Mouse (Mus musculus) bone marrow macrophage, adult 2 months (primary cell): ENCODE results near the gene Rnft1. TPM values are rescaled to one million over a fixed set of nuclear protein-coding genes. Genes with fewer than 3 reads are reported as not detected.
"Not testable (repeated sequence)": the region's sequence is repeated elsewhere in the genome, so short reads cannot be mapped to it uniquely, and the experiment has no call there.

Experiments
- H3K27ac ChIP-seq: 2 replicates; pipeline ENCODE4 v1.5.1; 2012; ENCODE audit warnings: low read depth, low read length; ENCODE audit not compliant: insufficient read depth
- H3K4me1 ChIP-seq: 2 replicates; pipeline ENCODE4 v1.6.1; 2012; ENCODE audit warnings: low read length; ENCODE audit not compliant: control insufficient read depth, insufficient read depth
- H3K4me3 ChIP-seq: 2 replicates; pipeline ENCODE4 v1.5.1; 2012; ENCODE audit warnings: mild to moderate bottlenecking, low read length, moderate library complexity; ENCODE audit not compliant: insufficient read depth
- CTCF ChIP-seq: IDR thresholded peaks from 2 replicates; pipeline ENCODE4 v1.5.1; 2012; ENCODE audit warnings: low read depth, mild to moderate bottlenecking, low read length, moderate library complexity
- POLR2A ChIP-seq: IDR thresholded peaks from 2 replicates; pipeline ENCODE4 v1.6.1; 2012; ENCODE audit warnings: mild to moderate bottlenecking, low read depth, low read length, borderline replicate concordance
- polyA plus RNA-seq: library from polyadenylated mRNA; stranded (reverse); fragments of >200 nt; gene quantifications from 2 replicates; pipeline ENCODE4 v1.2.4, GENCODE M21; 2012; ENCODE audit not compliant: missing spikeins, insufficient read depth, insufficient read length

The Rnft1 gene
- polyA plus RNA-seq, 1 experiment, result 45.3 TPM

- H3K27ac ChIP-seq, result no peak overlapping the region
- no peak overlapping the region for H3K4me3 ChIP-seq
- TF ChIP-seq CTCF (no peak), POLR2A (no peak)
- H3K4me1 ChIP-seq, result no peaks in the 10 kb centered on the region
These were observed 32.2 kb downstream of the Rnft1 start for GRCm38 (mm10) chr11:86516620-86517019.

GRCm38 (mm10) chr11:86517229-86517628 lies 32.8 kb downstream of the Rnft1 start:
- Histone ChIP-seq H3K4me1 (no peaks in the 10 kb centered on the region), H3K27ac (no peak overlapping the region), H3K4me3 (no peak overlapping the region)
- TF ChIP-seq POLR2A (no peak), CTCF (no peak)

GRCm38 (mm10) chr11:86519751-86520150 lies 35.3 kb downstream of the Rnft1 start:
- Histone ChIP-seq H3K4me1 (no peaks in the 10 kb centered on the region), H3K27ac (no peak overlapping the region), H3K4me3 (no peak overlapping the region)
- TF ChIP-seq POLR2A (no peak), CTCF (no peak)

- Histone ChIP-seq H3K27ac (no peak overlapping the region), H3K4me3 (no peak overlapping the region), H3K4me1 (no peaks in the 10 kb centered on the region)
- TF ChIP-seq POLR2A (no peak), CTCF (no peak)
These were observed 43.1 kb downstream of the Rnft1 start for GRCm38 (mm10) chr11:86527528-86527927.

GRCm38 (mm10) chr11:86532834-86533233 lies 48.4 kb downstream of the Rnft1 start:
- Histone ChIP-seq H3K4me1 (peaks cover 8% of the 10 kb centered on the region; the same call in 1 of the 2 replicates), H3K4me3 (no peak overlapping the region), H3K27ac (no peak overlapping the region)
- TF ChIP-seq CTCF (no peak), POLR2A (no peak)

- H3K4me1 ChIP-seq, H3K27ac ChIP-seq, H3K4me3 ChIP-seq: not testable (repeated sequence)
These were observed 48.8 kb downstream of the Rnft1 start for GRCm38 (mm10) chr11:86533302-86533701.

- TF ChIP-seq POLR2A (no peak), CTCF (no peak)
- Histone ChIP-seq H3K4me3 (no peak overlapping the region), H3K4me1 (peaks cover 10% of the 10 kb centered on the region)
These were observed 49.9 kb downstream of the Rnft1 start for GRCm38 (mm10) chr11:86534201-86534910.

GRCm38 (mm10) chr11:86538786-86539185 lies 54.3 kb downstream of the Rnft1 start:
- H3K4me3 ChIP-seq, result no peak overlapping the region
- H3K27ac ChIP-seq, result no peak overlapping the region
- TF ChIP-seq POLR2A, result no peak
- no peak for TF ChIP-seq CTCF
- peaks cover 33% of the 10 kb centered on the region for H3K4me1 ChIP-seq

More at GRCm38 (mm10) chr11:86534201-86534910, 49.9 kb downstream of the Rnft1 start:
- no peak overlapping the region for H3K27ac ChIP-seq

GRCm38 (mm10) chr11:86539716-86540475 lies 55.4 kb downstream of the Rnft1 start:
- no peak overlapping the region for H3K27ac ChIP-seq

GRCm38 (mm10) chr11:86540476-86540845 lies 56.0 kb downstream of the Rnft1 start:
- Histone ChIP-seq H3K27ac (no peak overlapping the region), H3K4me1 (peaks cover 28% of the 10 kb centered on the region), H3K4me3 (no peak overlapping the region)
- TF ChIP-seq POLR2A, result no peak
- TF ChIP-seq CTCF, result no peak

More at GRCm38 (mm10) chr11:86539716-86540475, 55.4 kb downstream of the Rnft1 start:
- no peak for TF ChIP-seq POLR2A
- no peak for TF ChIP-seq CTCF
- Histone ChIP-seq H3K4me3 (no peak overlapping the region), H3K4me1 (peaks cover 28% of the 10 kb centered on the region)

- Histone ChIP-seq H3K4me3 (no peak overlapping the region), H3K4me1 (peaks cover 31% of the 10 kb centered on the region)
These were observed 58.4 kb downstream of the Rnft1 start for GRCm38 (mm10) chr11:86542851-86543250.

More at GRCm38 (mm10) chr11:86542851-86543250, 58.4 kb downstream of the Rnft1 start:
- H3K27ac ChIP-seq, result no peak overlapping the region
- TF ChIP-seq POLR2A (no peak), CTCF (no peak)
